Mouse (Mus musculus): Measurements from ENCODE around the gene Fthl17d. TPM values are rescaled to one million over a fixed set of nuclear protein-coding genes. Genes with fewer than 3 reads are reported as not detected.

The Fthl17d gene
- polyA plus RNA-seq (2017; shearing (Covaris generic)), result not detected

GRCm38 (mm10) chrX:8986655-8987054 is at the start of gene Fthl17d:
TSS of gene Fthl17d (minus strand) at chrX:8986755.

GRCm38 (mm10) chrX:9033193-9033592 is 46.6 kb upstream of the Fthl17d start, which contains the start of gene Fthl17e:
TSS of gene Fthl17e (plus strand) at chrX:9033493.

GRCm38 (mm10) chrX:8976459-8976858 is 10.1 kb downstream of the Fthl17d start, which contains the start of gene Fthl17c:
TSS of gene Fthl17c (minus strand) at chrX:8976559.

GRCm38 (mm10) chrX:8962875-8963274 is 23.7 kb downstream of the Fthl17d start, which contains the start of gene Fthl17b:
TSS of gene Fthl17b (minus strand) at chrX:8962975.

Other genes starting within 250 kb of the Fthl17d start
- not detected for gene Ssx9, start 238.3 kb downstream of the Fthl17d start, polyA plus RNA-seq (2017; shearing (Covaris generic))
- gene Ssxb5, start 183.1 kb downstream of the Fthl17d start, polyA plus RNA-seq (2017; shearing (Covaris generic)), result not detected
- not detected for gene Gm6592, start 142.8 kb downstream of the Fthl17d start, polyA plus RNA-seq (2017; shearing (Covaris generic))
- gene Gm5751, start 112.5 kb downstream of the Fthl17d start, polyA plus RNA-seq (2017; shearing (Covaris generic)), result 0.93 TPM
- gene B630019K06Rik, start 94.4 kb downstream of the Fthl17d start, polyA plus RNA-seq (2017; shearing (Covaris generic)), result 2.5 TPM
- gene Fthl17b, start 23.8 kb downstream of the Fthl17d start, polyA plus RNA-seq (2017; shearing (Covaris generic)), result not detected
- gene Fthl17c, start 10.2 kb downstream of the Fthl17d start, polyA plus RNA-seq (2017; shearing (Covaris generic)), result not detected
- not detected for gene Fthl17e, start 46.7 kb upstream of the Fthl17d start, polyA plus RNA-seq (2017; shearing (Covaris generic))
- gene Fthl17f, start 76.3 kb upstream of the Fthl17d start, polyA plus RNA-seq (2017; shearing (Covaris generic)), result not detected
- gene 4930402K13Rik, start 117.8 kb upstream of the Fthl17d start, polyA plus RNA-seq (2017; shearing (Covaris generic)), result not detected
- gene Lancl3, start 213.1 kb upstream of the Fthl17d start, polyA plus RNA-seq (2017; shearing (Covaris generic)), result 12.5 TPM